Mouse (Mus musculus) CH12.LX (cell line): ENCODE measurements around the gene Fam90a1b. TPM values are rescaled to one million over a fixed set of nuclear protein-coding genes. Genes with fewer than 3 reads are reported as not detected.

Experiments used
- DNase-seq: peaks from one replicate; pipeline ENCODE4 v3.0.0-alpha.2; 2013; ENCODE audit errors: extremely low read depth
- H3K27ac ChIP-seq: 2 replicates; pipeline ENCODE4 v1.5.1; 2012; ENCODE audit warnings: low read depth, mild to moderate bottlenecking, control low read depth, moderate library complexity; ENCODE audit not compliant: insufficient read depth
- H3K27me3 ChIP-seq: replicated peaks from 2 replicates; pipeline ENCODE3; 2012; ENCODE audit warnings: inconsistent platforms
- H3K36me3 ChIP-seq, 2 experiments: replicated peaks in 1 of 2; 2 replicates each; pipeline versions ENCODE3 to v1.6.1; 2012; ENCODE audit warnings: inconsistent platforms in 1 of 2, low read length in 1 of 2, mild to moderate bottlenecking in 1 of 2, mixed read lengths in 1 of 2, moderate library complexity in 1 of 2; ENCODE audit not compliant: control insufficient read depth in 1 of 2, insufficient read depth in 1 of 2
- H3K4me1 ChIP-seq, 2 experiments: 2 replicates each; pipeline ENCODE4 v1.6.1; 2012; ENCODE audit warnings: inconsistent platforms in 1 of 2, moderate library complexity in 1 of 2; ENCODE audit not compliant: insufficient read depth in 2 of 2, control insufficient read depth in 1 of 2
- H3K4me2 ChIP-seq: 2 replicates; pipeline ENCODE4 v1.6.1; 2012; ENCODE audit warnings: low read depth, mild to moderate bottlenecking, control low read depth; ENCODE audit not compliant: poor library complexity, insufficient read depth, severe bottlenecking
- H3K4me3 ChIP-seq, 3 experiments: fragments of 150-350 bp in 1 of 3; sonication (generic) in 1 of 3; replicated peaks in 1 of 3; 2 replicates each; pipeline versions ENCODE3 to v1.5.1; 2011 to 2012; ENCODE audit warnings: low read depth in 2 of 3, low read length in 2 of 3, mild to moderate bottlenecking in 2 of 3, moderate library complexity in 2 of 3, control low read depth in 1 of 3, improper control_type of control experiment in 1 of 3, inconsistent platforms in 1 of 3, mixed read lengths in 1 of 3; ENCODE audit not compliant: poor library complexity in 1 of 3
- H3K79me2 ChIP-seq: replicated peaks from 2 replicates; pipeline ENCODE4 v1.6.1; 2012; ENCODE audit warnings: mild to moderate bottlenecking, moderate library complexity; ENCODE audit not compliant: control insufficient read depth, poor library complexity, insufficient read depth, severe bottlenecking; ENCODE audit errors: extremely low read depth
- H3K9ac ChIP-seq: 2 replicates; pipeline ENCODE4 v1.6.1; 2012; ENCODE audit warnings: low read depth, mild to moderate bottlenecking, control low read depth, moderate library complexity; ENCODE audit not compliant: insufficient read depth
- H3K9me3 ChIP-seq: replicated peaks from 2 replicates; pipeline ENCODE3; 2012; ENCODE audit warnings: low read length, inconsistent platforms, mixed read lengths
- CHD1 ChIP-seq: IDR thresholded peaks from 2 replicates; pipeline ENCODE4 v1.6.1; 2012; ENCODE audit warnings: low read depth, low read length, improper control_type of control experiment, inconsistent platforms
- CTCF ChIP-seq, 2 experiments: IDR thresholded peaks in 1 of 2; conservative IDR thresholded peaks in 1 of 2; 2 replicates each; pipeline ENCODE4 v1.5.1; 2011 to 2012; ENCODE audit warnings: low read depth in 2 of 2, low read length in 2 of 2, improper control_type of control experiment in 1 of 2, inconsistent platforms in 1 of 2, mild to moderate bottlenecking in 1 of 2, moderate library complexity in 1 of 2
- E2F4 ChIP-seq: IDR thresholded peaks from 2 replicates; pipeline ENCODE4 v1.6.1; 2011; ENCODE audit warnings: low read depth, low read length, improper control_type of control experiment; ENCODE audit not compliant: insufficient replicate concordance
- ELF1 ChIP-seq: IDR thresholded peaks from 2 replicates; pipeline ENCODE4 v1.6.1; 2014; ENCODE audit warnings: low read depth, mild to moderate bottlenecking, inconsistent platforms, low read length, improper control_type of control experiment
- EP300 ChIP-seq: IDR thresholded peaks from 2 replicates; pipeline ENCODE4 v1.6.1; 2011; ENCODE audit warnings: low read length, improper control_type of control experiment
- GABPA ChIP-seq: IDR thresholded peaks from 2 replicates; pipeline ENCODE4 v1.6.1; 2012; ENCODE audit warnings: low read depth, low read length, improper control_type of control experiment, inconsistent platforms; ENCODE audit not compliant: insufficient replicate concordance
- IRF4 ChIP-seq: IDR thresholded peaks from 2 replicates; pipeline ENCODE4 v1.6.1; 2014; ENCODE audit warnings: low read depth, mild to moderate bottlenecking, inconsistent platforms, low read length, improper control_type of control experiment
- KAT2A ChIP-seq: IDR thresholded peaks from 2 replicates; pipeline ENCODE4 v1.6.1; 2012; ENCODE audit warnings: low read length, improper control_type of control experiment, inconsistent platforms; ENCODE audit not compliant: insufficient replicate concordance
- MAX ChIP-seq: IDR thresholded peaks from 2 replicates; pipeline ENCODE4 v1.6.1; 2011; ENCODE audit warnings: low read length, improper control_type of control experiment
- MAZ ChIP-seq: IDR thresholded peaks from 2 replicates; pipeline ENCODE4 v1.6.1; 2012; ENCODE audit warnings: low read depth, mild to moderate bottlenecking, inconsistent platforms, low read length, improper control_type of control experiment, moderate library complexity
- MXI1 ChIP-seq: IDR thresholded peaks from 2 replicates; pipeline ENCODE4 v1.6.1; 2011; ENCODE audit warnings: mild to moderate bottlenecking, low read depth, low read length, improper control_type of control experiment
- MYC ChIP-seq: IDR thresholded peaks from 2 replicates; pipeline ENCODE4 v1.6.1; 2011; ENCODE audit warnings: low read depth, mild to moderate bottlenecking, improper control_type of control experiment, low read length
- NELFE ChIP-seq: IDR thresholded peaks from 2 replicates; pipeline ENCODE4 v1.6.1; 2011; ENCODE audit warnings: low read depth, low read length, improper control_type of control experiment
- PAX5 ChIP-seq: IDR thresholded peaks from 2 replicates; pipeline ENCODE4 v1.6.1; 2012; ENCODE audit warnings: low read length, inconsistent platforms, mixed read lengths
- POLR2A ChIP-seq: IDR thresholded peaks from 2 replicates; pipeline ENCODE4 v1.6.1; 2011; ENCODE audit warnings: low read depth, mild to moderate bottlenecking, improper control_type of control experiment, low read length
- RAD21 ChIP-seq: IDR thresholded peaks from 2 replicates; pipeline ENCODE4 v1.6.1; 2011; ENCODE audit warnings: low read depth, mild to moderate bottlenecking, low read length, improper control_type of control experiment, moderate library complexity
- SIN3A ChIP-seq: IDR thresholded peaks from 2 replicates; pipeline ENCODE4 v1.6.1; 2012; ENCODE audit warnings: low read length, improper control_type of control experiment, inconsistent platforms
- TCF12 ChIP-seq: IDR thresholded peaks from 2 replicates; pipeline ENCODE4 v1.6.1; 2014; ENCODE audit warnings: low read depth, mild to moderate bottlenecking, inconsistent platforms, low read length, improper control_type of control experiment
- UBTF ChIP-seq: IDR thresholded peaks from 2 replicates; pipeline ENCODE4 v1.6.1; 2012; ENCODE audit warnings: low read depth, mild to moderate bottlenecking, inconsistent platforms, low read length, improper control_type of control experiment, moderate library complexity
- USF2 ChIP-seq: conservative IDR thresholded peaks from 2 replicates; pipeline ENCODE4 v1.6.1; 2011; ENCODE audit warnings: low read depth, low read length, improper control_type of control experiment
- ZC3H11A ChIP-seq: IDR thresholded peaks from 2 replicates; pipeline ENCODE4 v1.6.1; 2012; ENCODE audit warnings: low read depth, mild to moderate bottlenecking, inconsistent platforms, low read length, improper control_type of control experiment
- ZMIZ1 ChIP-seq: IDR thresholded peaks from 2 replicates; pipeline ENCODE4 v1.6.1; 2012; ENCODE audit warnings: low read depth, mild to moderate bottlenecking, inconsistent platforms, low read length, improper control_type of control experiment
- dilution Hi-C: fragments of 300-500 bp; cut with MboI; formaldehyde crosslinking; loops from 2 replicates; pipeline ENCODE4 v1.14.3; 2020; ENCODE audit warnings: low sequenced_read_pairs; ENCODE audit not compliant: extremely low pct_unique_long_range_greater_than_20kb, extremely low pct_ligation_motif_present
- in situ Hi-C: fragments of 300-500 bp; cut with MboI; formaldehyde crosslinking; loops from 3 replicates; pipeline ENCODE4 v1.14.3; 2019; ENCODE audit warnings: low sequenced_read_pairs, low pct_ligation_motif_present, low pct_unique_long_range_greater_than_20kb, mixed read lengths
- polyA plus RNA-seq: library from polyadenylated mRNA; unstranded; fragments of >175 nt; gene quantifications from 2 replicates; pipeline ENCODE4 v1.2.1, GENCODE M21; 2012; ENCODE audit warnings: low read depth; ENCODE audit not compliant: insufficient read length
- total RNA-seq, 2 experiments: library from RNA; depleted of rRNA; stranded (reverse); fragments of 300-350 nt in 1 of 2; fragments of >200 nt in 1 of 2; gene quantifications; 2 replicates each; pipeline ENCODE4 v1.2.3; 2012 to 2014

The Fam90a1b gene
- total and polyA plus RNA-seq, 3 experiments: 0.08 TPM; not detected in 2

DNA sequence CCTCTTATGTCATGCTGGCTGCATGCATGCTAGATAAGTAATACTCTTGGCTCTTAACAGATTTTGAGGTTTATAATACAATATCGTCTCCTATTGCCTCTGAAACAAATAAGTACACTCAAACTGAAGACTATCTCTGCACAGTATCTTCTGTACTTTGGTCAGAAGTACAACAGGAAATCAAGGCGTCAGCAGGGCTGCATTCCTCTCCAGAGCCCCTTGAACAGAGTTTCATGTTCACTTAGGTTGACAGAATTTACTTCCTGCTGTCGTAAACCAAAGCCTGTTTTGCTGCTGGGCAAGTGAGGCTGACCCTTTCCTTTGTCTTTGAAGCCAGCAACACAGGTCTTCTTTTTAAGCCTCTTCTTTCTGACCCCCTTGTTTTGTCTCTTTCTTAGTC is 42.4 kb upstream of the Fam90a1b start:
- DNase-seq: no peak
- H3K4me1 ChIP-seq: peaks cover 0 to 7% of the 10 kb centered on the region in 2 experiments; a peak in 1 of 4 replicates

DNA sequence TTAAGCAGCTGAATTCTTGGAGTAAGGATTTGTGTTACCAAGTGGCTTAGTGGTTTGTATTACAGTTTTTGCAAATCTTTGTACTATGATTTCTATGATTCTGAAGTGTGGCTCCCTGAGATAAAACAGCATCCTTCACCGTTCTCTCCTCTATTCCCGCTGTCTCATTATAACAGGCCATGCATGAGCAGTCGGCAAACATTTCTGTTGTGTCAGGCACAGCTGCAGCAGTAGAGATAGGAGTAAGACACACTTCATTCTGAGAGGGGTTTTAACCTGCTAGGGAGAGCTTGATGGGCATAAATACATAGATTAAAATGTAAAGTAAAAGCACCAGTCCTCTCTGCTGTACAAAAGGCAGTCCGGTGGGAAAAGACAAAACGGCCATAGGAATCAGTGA is 12.2 kb upstream of the Fam90a1b start:
- in situ Hi-C loops: no loop called here
- TF ChIP-seq E2F4: no peak
- TF ChIP-seq ELF1: no peak
- TF ChIP-seq USF2: no peak
- no peak for TF ChIP-seq NELFE
- no peak for TF ChIP-seq IRF4
- TF ChIP-seq CHD1: no peak
- TF ChIP-seq ZC3H11A: no peak
- TF ChIP-seq EP300: no peak
- no peak for TF ChIP-seq MAX
- H3K27me3 ChIP-seq: no peaks in the 10 kb centered on the region
- no peaks in the 10 kb centered on the region for H3K4me1 ChIP-seq
- no peak overlapping the region for H3K4me2 ChIP-seq
- no peaks in the 10 kb centered on the region for H3K9me3 ChIP-seq
- no peak overlapping the region for H3K27ac ChIP-seq
- no peaks in the 10 kb centered on the region for H3K79me2 ChIP-seq
- H3K36me3 ChIP-seq: peaks cover 5 to 27% of the 10 kb centered on the region in 2 experiments
- dilution Hi-C loops: no loop called here
- H3K9ac ChIP-seq: no peak overlapping the region
- no peak overlapping the region for H3K4me3 ChIP-seq
- no peak for DNase-seq

More for the DNA sequence above, 42.4 kb upstream of the Fam90a1b start:
- Histone ChIP-seq H3K27ac (no peak overlapping the region), H3K36me3 (no peaks in the 10 kb centered on the region), H3K79me2 (no peaks in the 10 kb centered on the region), H3K4me3 (no peak overlapping the region), H3K9me3 (no peaks in the 10 kb centered on the region)
- TF ChIP-seq ZMIZ1 (no peak), POLR2A (no peak), MAZ (no peak), UBTF (no peak), KAT2A (no peak)
- TF ChIP-seq, all 38 proteins: peak for 0
- in situ Hi-C loops (no loop called here), dilution Hi-C loops (no loop called here)
- Histone ChIP-seq H3K27me3 (no peaks in the 10 kb centered on the region), H3K4me2 (no peak overlapping the region), H3K9ac (no peak overlapping the region)

DNA sequence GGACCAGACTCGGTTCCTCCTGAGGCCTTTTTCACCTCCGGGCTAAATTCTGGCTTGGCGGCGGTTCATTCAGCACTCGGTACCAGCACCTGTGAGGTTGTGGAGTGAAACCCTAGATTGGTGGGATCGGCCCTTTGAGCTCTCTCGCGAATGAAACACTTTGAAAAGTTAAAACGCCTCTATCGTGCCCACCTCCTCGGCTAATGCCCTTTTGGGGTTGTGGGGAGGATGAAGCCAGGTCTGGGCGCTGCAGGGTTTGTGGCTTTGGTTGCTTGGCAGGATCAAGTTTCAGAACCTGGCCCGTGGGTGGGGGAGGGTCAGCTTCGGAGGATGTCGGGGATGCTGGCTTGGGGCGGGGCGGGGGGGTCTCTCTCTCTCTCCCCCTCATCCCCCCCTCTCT is 671 bp upstream of the Fam90a1b start:
- H3K27me3 ChIP-seq: peaks cover 3% of the 10 kb centered on the region
- no peaks in the 10 kb centered on the region for H3K79me2 ChIP-seq
- peaks cover 0 to 11% of the 10 kb centered on the region in 2 experiments; a peak in 2 of 4 replicates for H3K4me1 ChIP-seq
- peak overlapping the region; percentile 70; the same call in 1 of the 2 replicates for H3K9ac ChIP-seq
- no peaks in the 10 kb centered on the region for H3K9me3 ChIP-seq
- in situ Hi-C loops: no loop called here
- peak overlapping the region; percentile 63 to 68 (median 64) for H3K4me3 ChIP-seq
- peak overlapping the region; percentile 71; the same call in 1 of the 2 replicates for H3K4me2 ChIP-seq
- DNase-seq: peak; percentile 20
- dilution Hi-C loops: no loop called here
- H3K27ac ChIP-seq: no peak overlapping the region
- TF ChIP-seq SIN3A (no peak), ZC3H11A (no peak), NELFE (no peak), RAD21 (no peak), CHD1 (no peak), MXI1 (no peak), PAX5 (no peak), GABPA (no peak), MAZ (no peak), CTCF (conservative IDR thresholded peaks at IDR 0.05 in 1 of 2, IDR thresholded peaks at IDR 0.05 in 1 of 2; ENCODE audit: low read depth in 2 of 2, low read length in 2 of 2) (no peak), TCF12 (no peak), MYC (no peak)
- TF ChIP-seq, all 38 proteins: peak for 0
- H3K36me3 ChIP-seq: no peaks in the 10 kb centered on the region
